Mouse (Mus musculus) kidney, embryonic 15.5 days (tissue): ENCODE measurements around the gene Rgs14. TPM values are rescaled to one million over a fixed set of nuclear protein-coding genes. Genes with fewer than 3 reads are reported as not detected.

ENCODE experiments used
- ATAC-seq: fragments of 200-750 bp; cut with Nextera tagmentation; replicated peaks from 2 replicates; pipeline ENCODE4 v1.8.0; 2017; ENCODE audit warnings: moderate TSS enrichment; ENCODE audit not compliant: low FRiP score
- H3K27ac ChIP-seq: fragments of 300-500 bp; sonication (generic); 2 replicates; pipeline ENCODE4 v1.5.1; 2015; ENCODE audit warnings: mild to moderate bottlenecking, inconsistent platforms
- H3K27me3 ChIP-seq: fragments of 300-500 bp; sonication (generic); 2 replicates; pipeline ENCODE4 v1.6.1; 2015; ENCODE audit warnings: inconsistent platforms
- H3K36me3 ChIP-seq: fragments of 300-500 bp; sonication (generic); 2 replicates; pipeline ENCODE4 v1.6.1; 2015; ENCODE audit warnings: inconsistent platforms
- H3K4me1 ChIP-seq: fragments of 300-500 bp; sonication (generic); 2 replicates; pipeline ENCODE4 v1.6.1; 2015; ENCODE audit warnings: inconsistent platforms
- H3K4me2 ChIP-seq: fragments of 300-500 bp; sonication (generic); 2 replicates; pipeline ENCODE4 v1.6.1; 2015; ENCODE audit warnings: moderate library complexity, mild to moderate bottlenecking, inconsistent platforms
- H3K4me3 ChIP-seq: fragments of 300-500 bp; sonication (generic); replicated peaks from 2 replicates; pipeline ENCODE4 v1.5.1; 2015; ENCODE audit warnings: mild to moderate bottlenecking, inconsistent platforms
- H3K9ac ChIP-seq: fragments of 300-500 bp; sonication (generic); 2 replicates; pipeline ENCODE4 v1.6.1; 2015; ENCODE audit warnings: mild to moderate bottlenecking, inconsistent platforms
- H3K9me3 ChIP-seq: fragments of 300-500 bp; sonication (generic); replicated peaks from 2 replicates; pipeline ENCODE4 v1.6.1; 2016; ENCODE audit warnings: inconsistent platforms
- WGBS: fragments of 180-500 bp; shearing (Covaris S2); methylation state at CpG from one replicate; pipeline ENCODE4 v1.1.7; 2015; ENCODE audit warnings: mixed read lengths; 5-methylcytosine and 5-hydroxymethylcytosine counted together
- polyA plus RNA-seq: library from polyadenylated mRNA; unstranded; fragments of >200 nt; fragmentation: Nextera tagmentation; extraction: Ambion mirVana; gene quantifications from 2 replicates; pipeline ENCODE4 v1.2.1, GENCODE M21; 2015

The Rgs14 gene
- polyA plus RNA-seq, 1 experiment from 2014 or later, result 1.1 TPM

DNA sequence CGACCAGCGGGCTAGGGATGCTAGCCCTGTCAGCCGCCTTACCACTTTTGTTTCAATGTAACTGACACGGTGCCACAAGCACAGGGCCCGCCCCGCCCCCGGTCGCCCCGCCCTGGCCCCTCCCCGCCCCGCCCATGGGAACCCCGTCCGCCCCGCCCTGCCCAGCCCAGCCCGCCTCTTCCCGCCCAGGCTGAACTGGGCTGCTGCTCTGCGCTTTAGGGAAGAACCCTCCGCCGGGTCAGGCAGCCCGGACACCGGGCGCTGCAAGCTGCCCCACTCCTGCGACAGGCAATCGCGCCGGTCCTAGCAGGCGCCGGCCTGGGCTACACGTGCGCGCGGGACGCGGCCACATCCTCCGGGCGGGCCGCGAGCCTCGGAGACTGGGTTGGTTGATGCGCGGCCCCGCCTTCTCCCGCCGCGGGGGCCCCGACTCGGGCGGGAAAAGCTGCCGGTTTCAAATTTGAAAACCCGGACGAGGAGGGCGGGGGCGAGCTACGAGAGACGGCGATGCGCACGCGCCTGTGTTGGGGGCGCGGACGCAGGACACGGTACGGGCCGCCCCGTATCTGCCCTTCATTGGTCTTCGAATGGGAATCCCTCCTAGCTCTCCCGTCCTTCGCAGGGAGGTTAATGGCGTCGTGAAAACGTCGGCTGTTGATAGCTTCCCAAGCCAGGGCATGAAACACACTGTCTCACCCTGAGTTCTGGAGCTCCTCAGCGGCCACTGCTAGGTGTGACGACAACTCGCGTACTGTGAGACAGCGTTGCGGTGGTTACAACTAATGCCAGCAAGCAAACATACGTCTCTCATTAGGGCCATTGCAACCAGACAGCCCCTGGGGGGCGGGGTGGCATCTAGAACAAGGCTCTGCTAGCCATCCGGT, 39.6 kb upstream of the Rgs14 start, which contains the start of gene Mxd3:
Gene Mxd3, minus strand, starts transcription at position 141 of the 884 bp plus-strand sequence.
- under 1% methylated on average over 80 of the region's 82 CpGs for WGBS
- H3K9ac ChIP-seq, result peak within 1 kb of the TSS; percentile 76

DNA sequence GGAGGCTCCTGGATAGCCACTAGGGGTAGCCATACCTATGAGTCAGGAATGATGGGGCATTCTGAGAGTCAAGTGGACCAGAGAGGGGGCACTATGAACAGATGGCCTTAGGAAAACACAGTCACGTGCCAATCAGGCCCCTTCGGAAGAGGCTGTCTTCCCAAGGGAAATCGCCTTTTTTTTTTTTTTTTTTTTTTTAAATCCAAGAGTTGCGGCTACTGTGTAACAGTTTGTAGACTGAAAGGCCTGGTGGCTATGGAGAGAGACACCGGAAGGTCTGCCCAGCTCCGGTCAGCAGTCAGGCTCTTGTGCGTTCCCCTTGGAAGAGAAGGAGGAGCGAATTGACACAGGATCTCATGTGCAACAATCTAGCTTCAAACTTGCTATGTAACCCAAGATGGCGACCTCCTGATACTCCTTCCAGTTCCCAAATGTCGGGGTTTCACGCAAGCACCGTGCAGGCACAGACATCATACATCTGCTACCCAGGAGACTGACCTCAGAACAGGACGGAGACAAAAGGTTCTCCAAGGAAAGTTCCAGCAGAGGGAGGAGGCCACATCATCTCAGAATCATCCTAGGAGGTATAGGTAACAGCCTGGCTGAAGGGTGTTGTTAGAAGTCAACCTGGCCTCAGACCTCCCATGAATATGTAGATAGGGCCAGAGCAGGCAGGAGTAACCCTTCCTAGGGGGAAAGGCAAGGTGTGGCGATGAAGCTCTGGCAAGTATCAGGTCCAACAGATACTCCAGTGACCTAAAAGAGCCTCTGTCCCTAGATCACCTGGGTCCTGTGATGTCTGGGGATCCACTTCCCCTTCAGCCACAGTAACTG, 38.7 kb upstream of the Rgs14 start:
- WGBS, result 40% methylated on average over 14 of the region's 14 CpGs
- H3K27me3 ChIP-seq, result no peaks in the 10 kb centered on the region
- peak overlapping the region; percentile 78 for H3K4me3 ChIP-seq
- H3K27ac ChIP-seq, result peak overlapping the region; percentile 97
- H3K9ac ChIP-seq, result peak overlapping the region; percentile 76
- H3K4me2 ChIP-seq, result peak overlapping the region; percentile 94
- H3K9me3 ChIP-seq, result no peaks in the 10 kb centered on the region
- peaks cover 12% of the 10 kb centered on the region for H3K36me3 ChIP-seq
- peaks cover 42% of the 10 kb centered on the region for H3K4me1 ChIP-seq
- ATAC-seq, result no peak

More for the DNA sequence above, 39.6 kb upstream of the Rgs14 start, which contains the start of gene Mxd3:
- no peaks in the 10 kb centered on the region for H3K9me3 ChIP-seq
- peak; percentile 89 for ATAC-seq
- H3K4me1 ChIP-seq, result peaks cover 48% of the 10 kb centered on the region
- H3K27me3 ChIP-seq, result no peaks in the 10 kb centered on the region
- H3K4me3 ChIP-seq, result peak within 1 kb of the TSS; percentile 78
- peak within 1 kb of the TSS; percentile 97 for H3K27ac ChIP-seq
- peak within 1 kb of the TSS; percentile 94 for H3K4me2 ChIP-seq
- peaks cover 20% of the 10 kb centered on the region for H3K36me3 ChIP-seq

DNA sequence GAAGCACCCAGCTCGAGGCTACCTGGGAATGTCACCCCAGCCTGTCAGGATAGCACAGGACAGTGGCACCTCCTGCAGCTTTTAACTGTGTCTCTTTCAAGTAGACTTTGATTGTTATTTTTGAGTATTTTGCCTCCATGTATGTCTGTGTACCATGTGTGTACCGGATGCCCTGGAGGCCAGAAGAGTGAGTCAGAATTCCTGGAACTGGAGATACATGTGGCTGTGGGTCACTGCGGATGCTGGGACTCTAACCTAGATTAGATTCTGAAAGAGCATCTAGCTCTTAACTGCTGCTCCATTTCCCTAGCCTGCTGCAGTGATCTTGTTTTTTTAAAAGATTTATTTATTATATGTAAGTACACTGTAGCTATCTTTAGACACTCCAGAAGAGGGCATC, 37.2 kb upstream of the Rgs14 start:
- no peak overlapping the region for H3K4me2 ChIP-seq
- H3K27me3 ChIP-seq, result no peaks in the 10 kb centered on the region
- no peak overlapping the region for H3K9ac ChIP-seq
- peaks cover 32% of the 10 kb centered on the region for H3K4me1 ChIP-seq
- no peak overlapping the region for H3K27ac ChIP-seq
- WGBS, result 83% methylated on average over 3 of the region's 3 CpGs
- ATAC-seq, result no peak
- H3K4me3 ChIP-seq, result no peak overlapping the region
- no peaks in the 10 kb centered on the region for H3K36me3 ChIP-seq
- no peaks in the 10 kb centered on the region for H3K9me3 ChIP-seq

DNA sequence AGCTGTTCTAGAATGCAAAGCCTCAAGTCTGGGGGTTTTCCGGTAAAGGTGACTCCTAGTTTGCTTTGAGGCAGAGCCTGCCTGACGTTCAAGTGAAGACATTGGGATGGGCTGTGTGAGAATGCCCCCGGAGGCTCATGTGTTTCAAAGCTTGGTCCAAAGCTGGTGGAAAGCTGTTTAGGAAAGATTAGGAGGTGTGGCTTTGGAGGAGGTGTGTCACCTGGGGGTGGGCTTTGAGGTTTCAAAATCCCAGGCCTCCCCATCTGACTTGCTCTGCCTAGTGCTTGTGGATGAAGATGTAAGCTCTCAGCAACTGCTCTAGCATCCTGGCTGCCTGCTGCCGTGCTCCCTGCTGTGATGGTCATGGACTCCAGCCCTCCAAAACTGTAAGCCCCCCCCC, 33.8 kb upstream of the Rgs14 start:
- ATAC-seq, result no peak
- WGBS, result 84% methylated on average over 4 of the region's 4 CpGs
- no peak overlapping the region for H3K4me2 ChIP-seq

DNA sequence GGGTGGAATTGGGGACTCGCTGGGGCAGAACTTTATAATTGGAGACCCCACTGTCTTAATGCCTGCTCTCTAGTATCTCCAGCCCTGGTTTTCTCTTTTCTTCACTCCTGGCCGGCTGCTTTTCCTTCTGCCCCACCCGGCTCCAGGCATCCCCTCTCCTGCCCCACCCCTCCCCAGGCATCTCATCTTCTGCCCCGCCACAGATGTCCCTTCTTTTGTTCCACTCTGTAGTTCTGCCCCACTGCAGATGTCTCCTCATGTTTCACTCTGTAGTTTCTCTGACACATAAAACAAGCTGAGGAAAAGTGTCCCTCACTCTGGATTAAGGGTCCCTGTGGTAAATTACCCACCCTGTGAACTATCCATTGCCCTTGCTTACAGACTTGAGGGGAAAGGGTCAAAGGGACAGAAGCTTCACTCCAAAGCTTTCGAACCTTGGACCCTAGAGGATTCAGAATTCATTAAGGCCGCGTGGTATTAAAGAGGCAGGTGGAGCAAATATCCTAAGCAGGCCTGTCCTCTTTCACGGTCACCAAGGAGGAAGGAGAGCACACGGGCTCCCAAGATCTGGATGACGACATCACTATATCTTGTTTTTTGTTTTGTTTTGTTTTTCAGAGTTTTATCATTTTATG, 32.1 kb upstream of the Rgs14 start:
- ATAC-seq, result 0 out of 2 replicates have a peak, but pooled peaks have one; percentile 46
- Histone ChIP-seq H3K4me3 (no peak overlapping the region), H3K36me3 (no peaks in the 10 kb centered on the region), H3K9me3 (no peaks in the 10 kb centered on the region), H3K9ac (no peak overlapping the region), H3K27me3 (no peaks in the 10 kb centered on the region), H3K4me2 (no peak overlapping the region), H3K27ac (0 out of 2 replicates have a peak overlapping the region, but pooled peaks have one; percentile 8), H3K4me1 (no peaks in the 10 kb centered on the region)
- WGBS, result 44% methylated on average over 10 of the region's 10 CpGs

More for the DNA sequence above, 33.8 kb upstream of the Rgs14 start:
- no peak overlapping the region for H3K27ac ChIP-seq
- H3K36me3 ChIP-seq, result no peaks in the 10 kb centered on the region
- no peak overlapping the region for H3K9ac ChIP-seq
- no peaks in the 10 kb centered on the region for H3K27me3 ChIP-seq
- H3K9me3 ChIP-seq, result no peaks in the 10 kb centered on the region
- H3K4me3 ChIP-seq, result no peak overlapping the region
- H3K4me1 ChIP-seq, result peaks cover 5% of the 10 kb centered on the region

DNA sequence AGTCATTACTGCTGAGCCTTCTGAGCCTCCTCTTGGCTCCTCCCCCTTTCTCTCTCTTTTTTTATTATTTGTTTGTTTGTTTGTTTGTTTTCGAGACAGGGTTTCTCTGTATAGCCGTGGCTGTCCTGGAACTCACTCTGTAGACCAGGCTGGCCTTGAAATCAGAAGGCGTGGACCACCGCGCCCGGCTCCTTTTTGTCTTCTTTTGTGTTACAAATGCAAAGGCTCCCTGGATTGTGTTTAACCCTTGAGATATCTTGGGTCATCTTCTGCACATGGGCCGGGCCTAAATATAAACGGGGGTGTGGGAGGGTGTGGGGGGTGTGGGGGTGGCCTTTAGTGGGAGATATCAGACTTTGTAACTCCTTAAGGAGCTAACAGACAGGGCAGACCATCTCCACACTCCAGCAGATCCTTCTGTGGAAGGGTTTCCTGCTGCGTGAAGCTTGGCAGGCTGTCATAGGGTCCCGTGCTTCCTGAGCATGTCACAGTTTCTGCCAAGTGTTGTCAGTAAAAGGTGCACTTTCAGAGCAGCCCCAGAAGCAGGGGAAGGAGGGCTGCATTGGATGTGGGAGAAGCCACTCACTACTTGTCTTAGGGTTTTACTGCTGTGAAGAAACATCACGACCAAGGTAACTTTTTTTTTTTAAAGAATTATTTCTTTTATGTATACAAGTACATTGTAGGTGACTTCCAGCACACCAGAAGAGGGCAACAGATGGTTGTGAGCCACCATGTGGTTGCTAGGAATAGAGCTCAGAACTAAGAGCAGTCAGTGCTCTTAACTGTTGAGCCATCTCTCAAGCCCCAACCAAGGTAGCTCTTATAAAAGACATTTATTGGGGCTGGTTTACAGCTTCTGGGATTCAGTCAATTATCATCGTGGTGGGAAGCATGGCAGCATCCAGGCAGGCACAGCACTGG, 31.1 kb upstream of the Rgs14 start:
- Histone ChIP-seq H3K27ac (no peak overlapping the region), H3K9me3 (no peaks in the 10 kb centered on the region), H3K9ac (no peak overlapping the region), H3K4me2 (no peak overlapping the region), H3K36me3 (no peaks in the 10 kb centered on the region), H3K4me1 (no peaks in the 10 kb centered on the region), H3K4me3 (no peak overlapping the region), H3K27me3 (no peaks in the 10 kb centered on the region)
- no peak for ATAC-seq
- 60% methylated on average over 12 of the region's 12 CpGs for WGBS

DNA sequence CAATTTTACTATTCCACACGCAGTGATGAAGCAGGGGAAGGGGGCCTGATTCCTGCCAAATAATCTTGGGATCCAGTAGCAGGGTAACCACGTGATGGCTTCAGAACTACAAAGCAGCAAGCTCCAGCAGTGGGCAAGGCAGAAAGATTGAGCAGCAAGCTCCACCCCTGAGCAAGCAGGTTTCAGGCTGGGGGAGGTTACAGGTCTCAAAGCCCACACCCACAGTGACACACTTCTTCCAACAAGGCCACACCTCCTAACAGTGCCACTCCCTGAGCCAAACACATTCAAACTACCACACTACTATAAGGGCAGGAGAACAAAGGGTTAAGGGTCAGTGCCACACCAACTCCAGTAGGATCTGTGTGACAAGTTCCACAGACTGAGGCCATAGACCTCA, 30.3 kb upstream of the Rgs14 start:
- H3K4me3 ChIP-seq, result no peak overlapping the region
- 21% methylated on average over 2 of the region's 2 CpGs for WGBS

DNA sequence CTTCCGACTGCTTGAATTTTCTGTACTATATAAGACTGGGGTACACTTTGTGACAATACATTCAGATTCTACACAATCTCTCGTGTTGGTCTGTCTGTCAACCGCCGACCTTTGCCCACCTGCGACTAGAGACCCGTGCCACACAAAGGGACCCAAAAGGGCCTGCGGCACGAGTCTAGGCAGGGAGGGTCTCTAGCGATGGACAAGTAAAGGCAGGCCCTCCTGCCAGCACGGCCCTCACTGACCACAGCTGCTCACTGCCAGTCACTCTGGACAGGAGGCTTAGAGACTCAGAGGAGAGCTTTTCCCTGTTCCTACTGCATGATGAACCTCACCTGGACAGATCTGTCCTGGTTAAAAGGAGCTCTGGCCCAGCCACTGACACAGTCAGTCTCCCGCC, 27.1 kb upstream of the Rgs14 start:
- Histone ChIP-seq H3K4me3 (no peak overlapping the region), H3K4me2 (no peak overlapping the region), H3K9me3 (no peaks in the 10 kb centered on the region), H3K27ac (no peak overlapping the region), H3K9ac (no peak overlapping the region), H3K36me3 (peaks cover 40% of the 10 kb centered on the region), H3K4me1 (no peaks in the 10 kb centered on the region), H3K27me3 (no peaks in the 10 kb centered on the region)
- WGBS, result 49% methylated on average over 11 of the region's 11 CpGs
- no peak for ATAC-seq

More for the DNA sequence above, 30.3 kb upstream of the Rgs14 start:
- Histone ChIP-seq H3K4me1 (no peaks in the 10 kb centered on the region), H3K36me3 (peaks cover 8% of the 10 kb centered on the region), H3K27ac (no peak overlapping the region), H3K9ac (no peak overlapping the region), H3K9me3 (no peaks in the 10 kb centered on the region), H3K27me3 (no peaks in the 10 kb centered on the region), H3K4me2 (no peak overlapping the region)
- ATAC-seq, result no peak

DNA sequence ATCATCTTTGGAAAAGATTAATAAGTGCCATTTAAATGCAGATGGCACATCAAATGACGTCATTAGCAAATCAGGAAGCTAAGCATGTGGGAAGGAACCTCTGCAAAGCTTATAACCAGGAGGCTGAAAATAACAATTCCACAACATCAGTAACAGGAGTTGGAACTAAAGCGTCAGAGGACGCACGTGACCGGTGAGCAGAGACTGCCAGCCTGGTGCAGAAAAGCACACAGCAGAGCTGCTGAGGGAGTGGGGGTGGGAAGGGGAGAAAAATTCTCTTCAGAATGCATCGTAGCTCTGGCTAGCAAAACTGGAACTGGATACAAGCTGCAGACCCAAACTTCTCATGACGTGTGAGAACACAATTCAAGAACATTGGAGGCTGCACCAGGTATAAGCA, 25.2 kb upstream of the Rgs14 start:
- 94% methylated on average over 7 of the region's 7 CpGs for WGBS
- ATAC-seq, result no peak
- peaks cover 58% of the 10 kb centered on the region for H3K36me3 ChIP-seq
- H3K9me3 ChIP-seq, result no peaks in the 10 kb centered on the region
- H3K4me3 ChIP-seq, result no peak overlapping the region
- H3K27me3 ChIP-seq, result no peaks in the 10 kb centered on the region
- H3K27ac ChIP-seq, result no peak overlapping the region
- no peak overlapping the region for H3K4me2 ChIP-seq
- H3K4me1 ChIP-seq, result no peaks in the 10 kb centered on the region
- H3K9ac ChIP-seq, result no peak overlapping the region

DNA sequence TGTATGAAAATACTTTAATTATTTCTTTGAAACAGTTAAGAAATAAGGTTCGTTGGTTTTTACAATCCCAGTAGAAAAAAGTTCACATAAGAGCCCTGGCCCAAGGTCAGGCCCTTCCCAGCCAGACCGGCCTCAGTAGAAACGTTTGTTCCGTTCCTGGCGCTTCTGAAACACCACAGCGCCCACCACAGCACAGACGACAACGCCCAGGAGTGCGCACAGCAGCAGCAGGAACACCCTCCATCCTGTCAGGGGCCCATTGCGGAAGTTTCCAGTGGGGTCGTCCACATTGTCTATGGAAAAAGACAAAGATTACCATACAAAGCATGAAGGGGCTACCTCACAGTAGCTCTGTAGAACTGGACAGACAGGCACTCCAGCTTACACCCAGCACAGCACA, 22.8 kb upstream of the Rgs14 start:
- no peak for ATAC-seq
- 82% methylated on average over 11 of the region's 11 CpGs for WGBS

DNA sequence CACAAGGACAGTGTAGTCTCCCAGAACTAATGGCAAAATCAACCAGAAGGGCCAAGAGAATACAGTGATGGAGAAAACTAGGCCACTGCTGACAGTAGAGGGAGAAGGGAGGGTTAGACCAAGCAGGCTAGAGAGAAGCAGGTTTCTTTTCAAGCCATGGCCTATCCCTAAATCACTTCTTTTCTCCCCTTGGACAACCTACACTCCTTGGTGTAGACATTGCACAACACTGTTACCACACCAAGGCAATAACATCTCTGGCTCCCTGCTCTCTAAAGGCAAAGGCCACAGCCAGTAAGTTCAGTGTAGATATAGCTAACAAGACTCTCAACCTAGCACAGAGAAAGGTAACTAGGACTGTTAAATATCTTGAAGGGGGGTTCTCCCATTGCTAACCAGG, 8.4 kb upstream of the Rgs14 start:
- no peaks in the 10 kb centered on the region for H3K9me3 ChIP-seq
- H3K4me1 ChIP-seq, result peaks cover 19% of the 10 kb centered on the region
- H3K27me3 ChIP-seq, result no peaks in the 10 kb centered on the region
- peak overlapping the region; percentile 91; the same call in 1 of the 2 replicates for H3K9ac ChIP-seq
- H3K36me3 ChIP-seq, result peaks cover 48% of the 10 kb centered on the region
- no peak for ATAC-seq
- peak overlapping the region; percentile 83 for H3K4me3 ChIP-seq
- H3K27ac ChIP-seq, result no peak overlapping the region
- H3K4me2 ChIP-seq, result peak overlapping the region; percentile 72

More for the DNA sequence above, 22.8 kb upstream of the Rgs14 start:
- peaks cover 81% of the 10 kb centered on the region for H3K36me3 ChIP-seq
- no peak overlapping the region for H3K4me3 ChIP-seq
- no peaks in the 10 kb centered on the region for H3K27me3 ChIP-seq
- H3K9me3 ChIP-seq, result no peaks in the 10 kb centered on the region
- H3K4me2 ChIP-seq, result no peak overlapping the region
- no peak overlapping the region for H3K9ac ChIP-seq
- no peaks in the 10 kb centered on the region for H3K4me1 ChIP-seq
- no peak overlapping the region for H3K27ac ChIP-seq
